8 mouse cellular contexts compared by ENCODE assay signal in the genomic region with DNA sequence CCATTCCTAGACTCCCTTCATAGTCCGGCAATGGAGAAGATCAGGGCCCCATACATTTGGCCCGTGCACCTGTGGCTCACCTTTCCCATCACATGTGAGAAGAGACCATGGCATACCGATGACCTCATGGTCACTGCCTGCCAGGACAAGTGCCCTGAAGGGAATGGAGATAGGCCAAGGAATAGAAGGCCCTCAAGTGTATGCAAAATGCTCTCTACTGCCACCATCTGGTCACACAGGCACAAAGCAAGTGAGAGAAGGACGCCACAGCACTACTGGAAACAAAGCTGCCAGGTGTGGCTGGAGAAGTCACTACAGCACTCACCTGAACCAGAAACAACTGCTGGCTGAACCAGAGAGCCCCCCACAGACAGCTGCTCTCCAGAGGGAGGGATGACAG. TPM values are rescaled to one million over a fixed set of nuclear protein-coding genes. Genes with fewer than 3 reads are reported as not detected.
DNase-seq lines count a peak whose midpoint lies in the region; ATAC-seq and TF ChIP-seq lines count a peak whose summit lies in the region.

No protein-coding gene starts in this region.

- H3K27me3 ChIP-seq in hindbrain, embryonic 11.5 days (ENCODE audit: control insufficient read depth, insufficient read depth, low read length) = no peaks in the 10 kb centered on the region
- no peaks in the 10 kb centered on the region for H3K27me3 ChIP-seq in hindbrain, embryonic 12.5 days
- H3K27me3 ChIP-seq in cerebellum, adult 2 months (ENCODE audit: control insufficient read depth, insufficient read depth, low read length) = no peaks in the 10 kb centered on the region
- H3K27me3 ChIP-seq in heart, embryonic 13.5 days (replicated peaks) = no peaks in the 10 kb centered on the region
- no peaks in the 10 kb centered on the region for H3K27me3 ChIP-seq in liver, embryonic 11.5 days (replicated peaks; ENCODE audit: control insufficient read depth, insufficient read depth, low read length)
- no peaks in the 10 kb centered on the region for H3K27me3 ChIP-seq in neural tube, embryonic 11.5 days (ENCODE audit: control insufficient read depth, insufficient read depth, low read length)

- no peak for TF ChIP-seq POLR2A in cerebellum, adult 2 months (IDR thresholded peaks at IDR 0.05; ENCODE audit: borderline replicate concordance, insufficient read depth, low read length)

- peak; percentile 76 for DNase-seq in hindbrain, embryonic 11.5 days (ENCODE audit: low spot score)
- peak; percentile 68 for DNase-seq in cerebellum, adult 2 months
- peak; percentile 56 for DNase-seq in liver, embryonic 11.5 days (ENCODE audit: low spot score)
- peak; percentile 65 for DNase-seq in neural tube, embryonic 11.5 days (ENCODE audit: low spot score)
- no peak for DNase-seq in left cerebral cortex, adult 11 months (ENCODE audit: low spot score)

- H3K9ac ChIP-seq in hindbrain, embryonic 11.5 days (ENCODE audit: low read depth, low read length) = no peak overlapping the region
- no peak overlapping the region for H3K9ac ChIP-seq in hindbrain, embryonic 12.5 days
- H3K9ac ChIP-seq in heart, embryonic 13.5 days = no peak overlapping the region
- no peak overlapping the region; the same call in 1 of the 2 replicates for H3K9ac ChIP-seq in liver, embryonic 11.5 days (ENCODE audit: low read depth, low read length)
- no peak overlapping the region for H3K9ac ChIP-seq in neural tube, embryonic 11.5 days (ENCODE audit: low read length)

- peaks cover 12% of the 10 kb centered on the region for H3K36me3 ChIP-seq in hindbrain, embryonic 11.5 days (ENCODE audit: control insufficient read depth, insufficient read depth, low read length)
- H3K36me3 ChIP-seq in hindbrain, embryonic 12.5 days = peaks cover 82% of the 10 kb centered on the region
- peaks cover 90% of the 10 kb centered on the region for H3K36me3 ChIP-seq in heart, embryonic 13.5 days
- H3K36me3 ChIP-seq in liver, embryonic 11.5 days (ENCODE audit: control insufficient read depth, insufficient read depth, low read length) = peaks cover 70% of the 10 kb centered on the region
- H3K36me3 ChIP-seq in neural tube, embryonic 11.5 days (ENCODE audit: control insufficient read depth, insufficient read depth, low read length) = peaks cover 24% of the 10 kb centered on the region

- no peak overlapping the region for H3K4me3 ChIP-seq in hindbrain, embryonic 11.5 days (ENCODE audit: low read depth, low read length)
- H3K4me3 ChIP-seq in hindbrain, embryonic 12.5 days = no peak overlapping the region
- H3K4me3 ChIP-seq in cerebellum, adult 2 months (replicated peaks; ENCODE audit: insufficient read depth, low read depth, low read length) = no peak overlapping the region
- H3K4me3 ChIP-seq in heart, embryonic 13.5 days = no peak overlapping the region
- no peak overlapping the region for H3K4me3 ChIP-seq in liver, embryonic 11.5 days (ENCODE audit: low read depth, low read length)
- H3K4me3 ChIP-seq in neural tube, embryonic 11.5 days (ENCODE audit: low read depth, low read length) = no peak overlapping the region

- TF ChIP-seq CTCF in cerebellum, adult 2 months (IDR thresholded peaks at IDR 0.05; ENCODE audit: borderline replicate concordance, insufficient read depth, low read depth, low read length) = peak; percentile 86

- H3K4me1 ChIP-seq in hindbrain, embryonic 11.5 days (replicated peaks; ENCODE audit: control insufficient read depth, insufficient read depth, low read length) = no peaks in the 10 kb centered on the region
- H3K4me1 ChIP-seq in hindbrain, embryonic 12.5 days = no peaks in the 10 kb centered on the region
- H3K4me1 ChIP-seq in cerebellum, adult 2 months (ENCODE audit: control insufficient read depth, insufficient read depth, low read length) = peaks cover 39% of the 10 kb centered on the region
- peaks cover 63% of the 10 kb centered on the region for H3K4me1 ChIP-seq in heart, embryonic 13.5 days
- peaks cover 36% of the 10 kb centered on the region for H3K4me1 ChIP-seq in liver, embryonic 11.5 days (replicated peaks; ENCODE audit: control insufficient read depth, insufficient read depth, low read length)
- H3K4me1 ChIP-seq in neural tube, embryonic 11.5 days (ENCODE audit: control insufficient read depth, insufficient read depth, low read length) = no peaks in the 10 kb centered on the region

- no peak overlapping the region for H3K27ac ChIP-seq in hindbrain, embryonic 11.5 days (ENCODE audit: low read depth, low read length)
- no peak overlapping the region for H3K27ac ChIP-seq in hindbrain, embryonic 12.5 days
- no peak overlapping the region for H3K27ac ChIP-seq in cerebellum, adult 2 months (ENCODE audit: insufficient read depth, low read length)
- 0 out of 2 replicates have a peak overlapping the region, but pooled peaks have one; percentile 6 for H3K27ac ChIP-seq in heart, embryonic 13.5 days (replicated peaks)
- H3K27ac ChIP-seq in liver, embryonic 11.5 days (ENCODE audit: low read depth, low read length) = peak overlapping the region; percentile 84
- no peak overlapping the region for H3K27ac ChIP-seq in neural tube, embryonic 11.5 days (ENCODE audit: low read depth, low read length)

- ATAC-seq in hindbrain, embryonic 11.5 days (ENCODE audit: low FRiP score) = peak; percentile 31; the same call in 1 of the 2 replicates
- ATAC-seq in hindbrain, embryonic 12.5 days (ENCODE audit: low FRiP score) = no peak
- peak; percentile 47 for ATAC-seq in CD4-positive, CD25-positive, alpha-beta regulatory T cell, adult 4 months
- ATAC-seq in heart, embryonic 13.5 days (ENCODE audit: extremely low read depth, insufficient number of reproducible peaks, low FRiP score, low TSS enrichment) = no peak
- ATAC-seq in liver, embryonic 11.5 days (replicated peaks; ENCODE audit: low FRiP score) = no peak
- ATAC-seq in neural tube, embryonic 11.5 days (ENCODE audit: insufficient read depth, low FRiP score, low TSS enrichment) = no peak

- no peaks in the 10 kb centered on the region for H3K9me3 ChIP-seq in hindbrain, embryonic 11.5 days (ENCODE audit: control insufficient read depth, low read length)
- H3K9me3 ChIP-seq in hindbrain, embryonic 12.5 days (replicated peaks) = no peaks in the 10 kb centered on the region
- no peaks in the 10 kb centered on the region for H3K9me3 ChIP-seq in heart, embryonic 13.5 days
- H3K9me3 ChIP-seq in liver, embryonic 11.5 days (ENCODE audit: control insufficient read depth, low read length) = no peaks in the 10 kb centered on the region
- H3K9me3 ChIP-seq in neural tube, embryonic 11.5 days (ENCODE audit: control insufficient read depth, low read length) = no peaks in the 10 kb centered on the region

- H3K4me2 ChIP-seq in hindbrain, embryonic 11.5 days (replicated peaks; ENCODE audit: low read depth, low read length) = no peak overlapping the region
- H3K4me2 ChIP-seq in hindbrain, embryonic 12.5 days (replicated peaks) = no peak overlapping the region
- no peak overlapping the region for H3K4me2 ChIP-seq in heart, embryonic 13.5 days
- H3K4me2 ChIP-seq in liver, embryonic 11.5 days = no peak overlapping the region
- H3K4me2 ChIP-seq in neural tube, embryonic 11.5 days (ENCODE audit: low read depth) = no peak overlapping the region

- 65% methylated on average over 4 of the region's 4 CpGs for WGBS in hindbrain, embryonic 11.5 days
- WGBS in hindbrain, embryonic 12.5 days = 59% methylated on average over 4 of the region's 4 CpGs
- 29% methylated on average over 4 of the region's 4 CpGs for WGBS in cerebellum, adult 2 months
- WGBS in heart, embryonic 13.5 days = 58% methylated on average over 4 of the region's 4 CpGs
- WGBS in liver, embryonic 11.5 days = 58% methylated on average over 4 of the region's 4 CpGs
- 59% methylated on average over 4 of the region's 4 CpGs for WGBS in neural tube, embryonic 11.5 days

RNA-seq across cellular contexts. Expression of a gene that starts 8.4 kb away (rescaled TPM):
- 50.8 and 51.7 TPM in 2 replicates for polyA plus RNA-seq in hindbrain, embryonic 11.5 days (2014; fragmentation: Nextera tagmentation; extraction: Ambion mirVana)
- 57.6 and 60.7 TPM in 2 replicates for polyA plus RNA-seq in hindbrain, embryonic 12.5 days (2016; fragmentation: Nextera tagmentation; extraction: Ambion mirVana)
- polyA plus RNA-seq in CD4-positive, CD25-positive, alpha-beta regulatory T cell, adult 4 months (2017; shearing (Covaris generic)) = 100 to 1,000 TPM in 1 of 2 experiments, 10 to 100 TPM in 1; 83.0 to 153 TPM
- polyA plus RNA-seq in cerebellum, adult 2 months (2012; rRNA removed) = 66.3 and 68.7 TPM in 2 replicates
- polyA plus RNA-seq in heart, embryonic 13.5 days (2015; fragmentation: Nextera tagmentation; extraction: Ambion mirVana) = 39.7 and 43.7 TPM in 2 replicates
- 178 and 180 TPM in 2 replicates for polyA plus RNA-seq in liver, embryonic 11.5 days (2014; fragmentation: Nextera tagmentation; extraction: Ambion mirVana)
- 47.7 and 53.0 TPM in 2 replicates for polyA plus RNA-seq in neural tube, embryonic 11.5 days (2014; fragmentation: Nextera tagmentation; extraction: Ambion mirVana)

RNA-seq across cellular contexts. Expression of a gene that starts 9.4 kb away (rescaled TPM):
- 6.3 and 7.6 TPM in 2 replicates for polyA plus RNA-seq in hindbrain, embryonic 11.5 days (2014; fragmentation: Nextera tagmentation; extraction: Ambion mirVana)
- polyA plus RNA-seq in hindbrain, embryonic 12.5 days (2016; fragmentation: Nextera tagmentation; extraction: Ambion mirVana) = 13.2 and 14.1 TPM in 2 replicates
- polyA plus RNA-seq in CD4-positive, CD25-positive, alpha-beta regulatory T cell, adult 4 months (2017; shearing (Covaris generic)) = 1 to 10 TPM in 1 of 2 experiments, not detected in 1; 1.4 TPM
- 39.4 and 41.3 TPM in 2 replicates for polyA plus RNA-seq in cerebellum, adult 2 months (2012; rRNA removed)
- 3.4 and 3.5 TPM in 2 replicates for polyA plus RNA-seq in heart, embryonic 13.5 days (2015; fragmentation: Nextera tagmentation; extraction: Ambion mirVana)
- 5.0 and 6.0 TPM in 2 replicates for polyA plus RNA-seq in liver, embryonic 11.5 days (2014; fragmentation: Nextera tagmentation; extraction: Ambion mirVana)
- polyA plus RNA-seq in neural tube, embryonic 11.5 days (2014; fragmentation: Nextera tagmentation; extraction: Ambion mirVana) = 7.9 and 10.3 TPM in 2 replicates

RNA-seq across cellular contexts. Expression of a gene that starts 18.4 kb away (rescaled TPM):
- polyA plus RNA-seq in hindbrain, embryonic 11.5 days (2014; fragmentation: Nextera tagmentation; extraction: Ambion mirVana) = 0.17 and 0.19 TPM in 2 replicates
- 0.13 TPM in 1 of 2 replicates, not detected in the other for polyA plus RNA-seq in hindbrain, embryonic 12.5 days (2016; fragmentation: Nextera tagmentation; extraction: Ambion mirVana)
- polyA plus RNA-seq in CD4-positive, CD25-positive, alpha-beta regulatory T cell, adult 4 months (2017; shearing (Covaris generic)) = 1 to 10 TPM; 1.0 to 1.2 TPM
- polyA plus RNA-seq in cerebellum, adult 2 months (2012; rRNA removed) = 0.21 and 0.48 TPM in 2 replicates
- not detected in 2 replicates for polyA plus RNA-seq in heart, embryonic 13.5 days (2015; fragmentation: Nextera tagmentation; extraction: Ambion mirVana)
- polyA plus RNA-seq in liver, embryonic 11.5 days (2014; fragmentation: Nextera tagmentation; extraction: Ambion mirVana) = 0.19 TPM in 1 of 2 replicates, not detected in the other
- not detected in 2 replicates for polyA plus RNA-seq in neural tube, embryonic 11.5 days (2014; fragmentation: Nextera tagmentation; extraction: Ambion mirVana)

RNA-seq across cellular contexts. Expression of a gene that starts 59.5 kb away (rescaled TPM):
- polyA plus RNA-seq in hindbrain, embryonic 11.5 days (2014; fragmentation: Nextera tagmentation; extraction: Ambion mirVana) = 266 and 286 TPM in 2 replicates
- polyA plus RNA-seq in hindbrain, embryonic 12.5 days (2016; fragmentation: Nextera tagmentation; extraction: Ambion mirVana) = 344 and 345 TPM in 2 replicates
- not detected for polyA plus RNA-seq in CD4-positive, CD25-positive, alpha-beta regulatory T cell, adult 4 months (2017; shearing (Covaris generic))
- 3.1 and 3.4 TPM in 2 replicates for polyA plus RNA-seq in cerebellum, adult 2 months (2012; rRNA removed)
- 273 and 299 TPM in 2 replicates for polyA plus RNA-seq in heart, embryonic 13.5 days (2015; fragmentation: Nextera tagmentation; extraction: Ambion mirVana)
- polyA plus RNA-seq in liver, embryonic 11.5 days (2014; fragmentation: Nextera tagmentation; extraction: Ambion mirVana) = 107 and 128 TPM in 2 replicates
- 279 and 295 TPM in 2 replicates for polyA plus RNA-seq in neural tube, embryonic 11.5 days (2014; fragmentation: Nextera tagmentation; extraction: Ambion mirVana)

Comparison
In these comparisons a context has a peak if more than half of its experiments do, and no peak if none do; other contexts are left out.
1. ATAC-seq: peak in hindbrain, embryonic 11.5 days (single experiment) and CD4-positive, CD25-positive, alpha-beta regulatory T cell, adult 4 months (single experiment); none in hindbrain, embryonic 12.5 days (single experiment), heart, embryonic 13.5 days (single experiment), liver, embryonic 11.5 days (single experiment) and neural tube, embryonic 11.5 days (single experiment).
2. H3K27ac ChIP-seq: peak in heart, embryonic 13.5 days (single experiment) and liver, embryonic 11.5 days (single experiment); none in hindbrain, embryonic 11.5 days (single experiment), hindbrain, embryonic 12.5 days (single experiment), cerebellum, adult 2 months (single experiment) and neural tube, embryonic 11.5 days (single experiment).